Mouse (Mus musculus): Measurements from ENCODE around the gene Gm11037. TPM values are rescaled to one million over a fixed set of nuclear protein-coding genes. Genes with fewer than 3 reads are reported as not detected.

Gm11037 gene
- not detected in 2 replicates for polyA plus RNA-seq (2015; fragmentation: Nextera tagmentation; extraction: Ambion mirVana)

DNA sequence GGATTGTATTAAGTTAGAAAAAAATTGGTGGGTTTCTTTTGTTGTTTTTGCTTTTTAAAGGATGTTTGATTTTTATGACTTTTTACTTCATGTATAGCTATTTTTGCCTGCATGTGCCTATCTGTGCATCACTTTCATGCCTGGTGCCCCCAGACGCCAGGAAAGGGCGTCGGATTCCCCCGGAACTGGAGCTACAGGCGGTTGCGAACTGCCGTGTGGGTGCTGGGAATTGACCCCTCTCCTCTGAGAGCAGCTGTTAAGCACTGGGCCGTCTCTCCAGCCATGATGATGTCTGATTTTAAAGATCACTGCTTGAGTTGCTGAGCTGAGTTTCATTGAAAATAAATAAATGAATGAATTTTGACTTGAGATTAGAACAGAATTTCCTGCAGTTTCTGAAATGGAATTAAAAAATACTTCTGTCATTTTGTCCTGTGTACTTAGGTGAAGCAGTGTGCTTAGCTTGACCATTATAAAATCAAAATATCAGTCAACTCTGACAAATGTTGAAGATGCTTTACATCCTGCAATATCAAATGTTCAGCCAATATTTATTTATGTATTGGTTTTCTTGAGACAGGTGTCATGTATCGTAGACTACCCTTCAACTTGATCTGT is at the start of gene Gm11037:
TSS of gene Gm11037 (plus strand) at position 568 of the 618 bp plus-strand sequence.
- Histone ChIP-seq H3K36me3 (ENCODE audit: control insufficient read depth, insufficient read depth) (0 out of 2 replicates have a peak, but pooled peaks cover 2% of the 10 kb centered on the region), H3K4me2 (ENCODE audit: low read depth, low read length) (no peak within 1 kb of the TSS), H3K27ac (ENCODE audit: low read length) (peak within 1 kb of the TSS; percentile 66), H3K4me3 (ENCODE audit: low read length) (no peak within 1 kb of the TSS), H3K27me3 (ENCODE audit: control insufficient read depth, insufficient read depth, low read length) (no peaks in the 10 kb centered on the region; the same call in 1 of the 2 replicates), H3K9me3 (replicated peaks; ENCODE audit: control insufficient read depth, low read length) (no peaks in the 10 kb centered on the region), H3K9ac (ENCODE audit: low read length) (peak within 1 kb of the TSS; percentile 10; the same call in 1 of the 2 replicates), H3K4me1 (ENCODE audit: control insufficient read depth, insufficient read depth, low read length) (peaks cover 27% of the 10 kb centered on the region)
- no peak for ATAC-seq (replicated peaks; ENCODE audit: extremely low read depth, insufficient read depth, low FRiP score)
- WGBS = 77% methylated on average over 9 of the region's 9 CpGs

DNA sequence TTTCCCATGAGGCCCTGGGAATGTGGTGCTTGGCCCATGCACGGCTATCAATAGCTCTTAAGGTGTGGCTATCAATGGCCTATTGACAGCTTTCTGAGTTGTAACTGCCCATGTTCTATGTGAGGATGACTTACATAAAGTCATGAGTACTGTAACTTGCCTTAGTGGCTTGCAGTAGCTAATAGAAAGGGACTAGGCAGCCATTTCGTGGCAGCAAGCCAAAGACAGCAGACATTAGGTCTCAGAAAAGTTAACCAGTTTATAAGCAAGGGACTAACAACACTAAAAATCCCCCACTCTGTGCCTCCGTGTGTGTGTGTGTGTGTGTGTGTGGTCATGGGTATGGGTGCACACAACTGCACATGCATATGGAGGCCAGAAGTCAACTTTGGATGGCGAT is 49.1 kb upstream of the Gm11037 start:
- Histone ChIP-seq H3K27me3 (ENCODE audit: control insufficient read depth, insufficient read depth, low read length) (no peaks in the 10 kb centered on the region), H3K36me3 (ENCODE audit: control insufficient read depth, insufficient read depth) (no peaks in the 10 kb centered on the region), H3K27ac (ENCODE audit: low read length) (no peak overlapping the region), H3K9ac (ENCODE audit: low read length) (no peak overlapping the region), H3K4me2 (ENCODE audit: low read depth, low read length) (no peak overlapping the region), H3K4me3 (ENCODE audit: low read length) (no peak overlapping the region), H3K9me3 (replicated peaks; ENCODE audit: control insufficient read depth, low read length) (no peaks in the 10 kb centered on the region), H3K4me1 (ENCODE audit: control insufficient read depth, insufficient read depth, low read length) (no peaks in the 10 kb centered on the region)
- WGBS = 79% methylated on average over 4 of the region's 4 CpGs
- ATAC-seq (replicated peaks; ENCODE audit: extremely low read depth, insufficient read depth, low FRiP score) = no peak

DNA sequence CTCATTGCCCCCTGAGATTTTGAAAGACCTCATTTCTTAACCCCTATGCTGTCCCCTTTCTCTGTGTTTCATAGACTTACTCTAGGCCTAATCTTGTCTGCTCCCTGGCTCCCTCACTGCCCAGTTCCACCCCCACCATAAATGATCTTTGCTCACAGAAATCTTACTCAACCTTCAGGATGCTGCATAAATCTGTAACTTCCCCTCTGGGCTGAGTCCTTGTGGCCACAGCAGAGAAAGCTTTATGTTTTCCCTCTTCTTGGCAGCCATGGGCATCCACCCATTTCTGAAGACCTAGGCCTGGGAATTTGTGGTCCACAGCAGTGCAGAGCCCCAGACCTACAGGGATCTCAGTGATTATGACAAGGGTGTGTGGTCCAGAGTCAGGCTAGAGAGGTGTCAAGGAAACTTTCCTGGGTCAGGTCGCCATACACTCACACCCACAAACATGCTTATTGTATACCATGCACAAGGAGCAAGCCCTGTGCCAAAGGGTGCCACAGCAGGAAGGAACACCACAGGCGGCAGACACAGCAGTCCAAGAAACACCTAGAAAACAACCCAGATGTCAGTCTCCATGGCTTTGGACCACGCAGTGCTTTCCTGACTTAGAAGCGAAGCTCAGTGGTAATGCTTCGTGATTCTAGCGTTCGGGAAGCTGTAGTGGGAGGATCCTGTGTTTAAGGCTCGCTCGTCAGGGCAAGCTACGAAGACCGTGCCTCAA is 46.5 kb upstream of the Gm11037 start, which contains the start of gene Siglec1:
TSS of gene Siglec1 (minus strand) at position 99 of the 724 bp plus-strand sequence.
- 77% methylated on average over 11 of the region's 11 CpGs for WGBS
- no peak for ATAC-seq (replicated peaks; ENCODE audit: extremely low read depth, insufficient read depth, low FRiP score)
- Histone ChIP-seq H3K4me1 (ENCODE audit: control insufficient read depth, insufficient read depth, low read length) (no peaks in the 10 kb centered on the region), H3K27ac (ENCODE audit: low read length) (no peak within 1 kb of the TSS), H3K4me2 (ENCODE audit: low read depth, low read length) (no peak within 1 kb of the TSS), H3K9me3 (replicated peaks; ENCODE audit: control insufficient read depth, low read length) (no peaks in the 10 kb centered on the region), H3K4me3 (ENCODE audit: low read length) (no peak within 1 kb of the TSS), H3K27me3 (ENCODE audit: control insufficient read depth, insufficient read depth, low read length) (no peaks in the 10 kb centered on the region), H3K36me3 (ENCODE audit: control insufficient read depth, insufficient read depth) (no peaks in the 10 kb centered on the region), H3K9ac (ENCODE audit: low read length) (no peak within 1 kb of the TSS)

DNA sequence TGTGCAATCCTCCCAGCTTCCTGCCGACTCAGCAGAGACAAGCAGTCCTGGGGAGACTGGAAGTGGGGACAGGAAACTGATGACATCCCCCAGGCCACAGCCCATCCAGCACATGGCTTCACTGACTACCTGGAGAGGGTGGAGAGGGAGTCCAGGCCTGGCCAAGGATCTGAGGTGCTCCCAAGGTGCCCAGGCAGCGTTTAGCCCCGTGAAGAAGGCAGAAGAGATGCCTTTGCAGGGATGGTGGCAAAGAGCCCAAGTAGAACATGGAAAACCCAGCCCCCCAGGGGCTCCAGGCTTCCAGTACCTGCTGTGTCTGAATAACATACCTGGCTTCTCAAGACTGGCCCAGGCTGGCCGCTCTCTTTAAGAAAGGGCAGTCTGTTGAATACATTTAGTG is 44.7 kb upstream of the Gm11037 start:
- no peak for ATAC-seq (replicated peaks; ENCODE audit: extremely low read depth, insufficient read depth, low FRiP score)
- Histone ChIP-seq H3K27ac (ENCODE audit: low read length) (0 out of 2 replicates have a peak overlapping the region, but pooled peaks have one; percentile 7), H3K9ac (ENCODE audit: low read length) (no peak overlapping the region), H3K4me1 (ENCODE audit: control insufficient read depth, insufficient read depth, low read length) (no peaks in the 10 kb centered on the region), H3K4me2 (ENCODE audit: low read depth, low read length) (no peak overlapping the region), H3K4me3 (ENCODE audit: low read length) (no peak overlapping the region), H3K27me3 (ENCODE audit: control insufficient read depth, insufficient read depth, low read length) (no peaks in the 10 kb centered on the region), H3K9me3 (replicated peaks; ENCODE audit: control insufficient read depth, low read length) (no peaks in the 10 kb centered on the region), H3K36me3 (ENCODE audit: control insufficient read depth, insufficient read depth) (no peaks in the 10 kb centered on the region)
- 75% methylated on average over 4 of the region's 4 CpGs for WGBS

DNA sequence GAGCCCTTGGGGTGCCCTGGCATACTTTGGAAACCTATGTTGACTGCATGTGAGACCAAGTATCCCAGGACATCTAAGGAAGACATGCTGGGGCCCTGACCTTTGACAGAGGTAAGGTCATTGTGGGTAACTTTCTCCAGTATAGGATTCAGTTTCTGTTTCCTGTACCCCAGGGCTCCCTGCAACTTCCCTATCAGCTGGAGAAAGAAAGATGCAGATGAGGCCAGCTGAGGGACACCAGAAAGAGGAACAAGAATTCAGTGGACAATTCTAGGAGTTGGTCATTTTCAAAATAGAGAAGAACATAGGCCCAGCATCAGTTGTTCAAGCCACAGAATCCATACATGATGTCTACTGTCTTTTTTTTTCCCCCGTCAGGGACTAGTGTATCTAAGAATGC is 43.7 kb upstream of the Gm11037 start:
- H3K27me3 ChIP-seq (ENCODE audit: control insufficient read depth, insufficient read depth, low read length) = no peaks in the 10 kb centered on the region
- H3K36me3 ChIP-seq (ENCODE audit: control insufficient read depth, insufficient read depth) = no peaks in the 10 kb centered on the region
- WGBS = 92% methylated on average over 1 of the region's 1 CpGs
- no peak overlapping the region for H3K4me2 ChIP-seq (ENCODE audit: low read depth, low read length)
- no peak overlapping the region for H3K9ac ChIP-seq (ENCODE audit: low read length)
- H3K9me3 ChIP-seq (replicated peaks; ENCODE audit: control insufficient read depth, low read length) = no peaks in the 10 kb centered on the region
- no peak overlapping the region for H3K4me3 ChIP-seq (ENCODE audit: low read length)
- no peak for ATAC-seq (replicated peaks; ENCODE audit: extremely low read depth, insufficient read depth, low FRiP score)
- no peak overlapping the region for H3K27ac ChIP-seq (ENCODE audit: low read length)
- H3K4me1 ChIP-seq (ENCODE audit: control insufficient read depth, insufficient read depth, low read length) = no peaks in the 10 kb centered on the region

DNA sequence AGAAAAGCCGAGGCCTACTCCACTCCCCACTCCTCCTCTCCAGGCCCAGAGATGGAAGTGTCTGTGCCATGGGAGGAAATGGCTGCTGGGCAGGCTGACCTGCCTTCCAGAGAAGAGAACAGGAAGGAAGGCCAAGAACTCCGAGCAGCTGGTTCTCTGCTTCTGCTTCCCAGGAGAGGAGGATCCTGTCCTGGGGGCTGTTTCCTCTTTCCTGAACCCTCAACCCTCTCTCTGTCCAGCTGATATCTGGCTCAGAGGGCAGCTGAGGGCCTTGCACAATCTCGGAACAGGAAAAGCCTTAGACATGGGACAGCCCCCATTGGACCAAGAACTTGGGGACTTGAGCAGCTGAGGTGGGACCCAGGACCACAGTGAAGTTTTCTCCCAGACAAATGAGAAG is 42.4 kb upstream of the Gm11037 start:
- Histone ChIP-seq H3K4me1 (ENCODE audit: control insufficient read depth, insufficient read depth, low read length) (peaks cover 1% of the 10 kb centered on the region), H3K9ac (ENCODE audit: low read length) (no peak overlapping the region), H3K4me3 (ENCODE audit: low read length) (no peak overlapping the region), H3K4me2 (ENCODE audit: low read depth, low read length) (no peak overlapping the region), H3K27me3 (ENCODE audit: control insufficient read depth, insufficient read depth, low read length) (no peaks in the 10 kb centered on the region), H3K36me3 (ENCODE audit: control insufficient read depth, insufficient read depth) (no peaks in the 10 kb centered on the region), H3K27ac (ENCODE audit: low read length) (peak overlapping the region; percentile 35), H3K9me3 (replicated peaks; ENCODE audit: control insufficient read depth, low read length) (no peaks in the 10 kb centered on the region)
- ATAC-seq (replicated peaks; ENCODE audit: extremely low read depth, insufficient read depth, low FRiP score) = no peak
- WGBS = 58% methylated on average over 3 of the region's 3 CpGs

DNA sequence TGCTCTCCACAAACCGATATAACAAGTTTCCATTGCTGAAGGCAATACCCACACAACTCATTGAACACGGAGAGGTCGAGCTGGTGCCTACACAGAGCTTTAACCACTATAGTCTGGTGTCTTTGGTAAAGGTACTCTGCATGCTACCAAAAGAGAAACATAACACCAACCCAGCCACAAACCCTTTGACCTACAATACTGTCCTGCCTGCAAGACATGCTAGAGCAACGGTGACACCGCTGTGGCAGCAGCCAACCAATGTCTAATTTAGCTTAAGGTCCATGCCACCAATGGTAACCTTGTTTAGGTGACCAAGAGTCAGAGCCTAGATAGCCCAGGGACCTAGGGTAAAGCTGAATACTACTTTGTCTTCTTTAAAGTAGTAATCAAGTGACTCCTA is 39.7 kb upstream of the Gm11037 start:
- 81% methylated on average over 5 of the region's 5 CpGs for WGBS
- Histone ChIP-seq H3K27ac (ENCODE audit: low read length) (no peak overlapping the region), H3K4me1 (ENCODE audit: control insufficient read depth, insufficient read depth, low read length) (peaks cover 10% of the 10 kb centered on the region), H3K9ac (ENCODE audit: low read length) (no peak overlapping the region), H3K9me3 (replicated peaks; ENCODE audit: control insufficient read depth, low read length) (no peaks in the 10 kb centered on the region), H3K4me3 (ENCODE audit: low read length) (no peak overlapping the region), H3K4me2 (ENCODE audit: low read depth, low read length) (no peak overlapping the region), H3K36me3 (ENCODE audit: control insufficient read depth, insufficient read depth) (no peaks in the 10 kb centered on the region), H3K27me3 (ENCODE audit: control insufficient read depth, insufficient read depth, low read length) (no peaks in the 10 kb centered on the region)
- no peak for ATAC-seq (replicated peaks; ENCODE audit: extremely low read depth, insufficient read depth, low FRiP score)

DNA sequence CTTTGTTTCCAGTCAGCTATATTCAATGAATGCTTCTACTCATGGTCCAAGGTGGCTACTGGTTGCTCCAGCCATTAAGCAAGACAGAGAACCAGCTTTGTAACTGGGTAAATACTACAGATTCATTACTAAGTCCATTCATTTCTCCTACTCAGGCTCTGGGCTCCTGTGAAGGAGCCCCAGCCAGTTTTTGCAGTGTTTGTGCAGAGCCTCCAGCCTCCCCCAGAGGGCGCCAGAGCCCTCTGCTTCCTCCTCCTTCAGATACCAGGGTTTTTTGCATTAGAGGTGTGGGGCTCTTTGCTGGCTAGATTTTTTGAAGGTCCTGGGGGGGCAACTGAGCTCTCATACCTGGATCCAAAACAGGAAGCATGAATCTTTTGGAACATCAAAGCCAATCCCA is 38.5 kb upstream of the Gm11037 start:
- Histone ChIP-seq H3K9ac (ENCODE audit: low read length) (no peak overlapping the region), H3K27ac (ENCODE audit: low read length) (no peak overlapping the region), H3K4me2 (ENCODE audit: low read depth, low read length) (no peak overlapping the region), H3K36me3 (ENCODE audit: control insufficient read depth, insufficient read depth) (no peaks in the 10 kb centered on the region), H3K4me1 (ENCODE audit: control insufficient read depth, insufficient read depth, low read length) (peaks cover 10% of the 10 kb centered on the region), H3K27me3 (ENCODE audit: control insufficient read depth, insufficient read depth, low read length) (no peaks in the 10 kb centered on the region), H3K4me3 (ENCODE audit: low read length) (no peak overlapping the region), H3K9me3 (replicated peaks; ENCODE audit: control insufficient read depth, low read length) (no peaks in the 10 kb centered on the region)
- no peak for ATAC-seq (replicated peaks; ENCODE audit: extremely low read depth, insufficient read depth, low FRiP score)
- WGBS = 0% methylated on average over 1 of the region's 1 CpGs

DNA sequence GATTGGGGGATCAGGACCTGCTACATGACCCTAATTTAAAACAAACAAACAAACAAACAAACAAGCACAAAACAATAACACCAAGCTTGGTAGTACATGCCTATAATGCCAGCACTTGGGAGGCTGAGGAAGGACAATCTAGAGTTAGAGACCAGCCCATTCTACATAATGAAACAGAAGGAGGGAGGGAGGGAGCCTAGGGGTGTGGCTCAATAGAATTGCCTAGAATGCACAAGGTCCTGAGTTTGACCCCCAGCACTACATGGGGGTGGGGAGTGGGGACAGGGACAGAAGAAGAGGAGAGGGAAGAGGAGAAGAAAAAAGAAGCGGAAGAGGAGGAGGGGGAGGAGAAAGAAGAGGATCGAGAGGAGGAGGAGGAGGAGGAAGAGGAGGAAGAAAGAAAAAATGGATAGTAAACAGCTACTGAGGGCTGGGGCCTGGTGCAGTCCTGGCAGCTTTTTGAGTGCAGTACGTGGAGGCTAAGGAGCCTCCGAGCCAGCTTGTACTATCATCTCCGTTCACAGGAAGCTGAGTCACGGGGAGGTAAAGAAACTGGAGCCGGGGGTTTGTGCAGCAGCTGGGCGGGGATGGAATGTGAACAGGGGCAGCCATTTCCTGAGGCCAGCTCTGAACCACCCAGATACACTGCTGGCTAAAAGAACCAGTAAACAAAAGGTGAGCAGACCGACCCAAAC is 37.0 kb upstream of the Gm11037 start:
- Histone ChIP-seq H3K27ac (ENCODE audit: low read length) (peak overlapping the region; percentile 79), H3K4me3 (ENCODE audit: low read length) (no peak overlapping the region), H3K36me3 (ENCODE audit: control insufficient read depth, insufficient read depth) (no peaks in the 10 kb centered on the region), H3K27me3 (ENCODE audit: control insufficient read depth, insufficient read depth, low read length) (no peaks in the 10 kb centered on the region), H3K9me3 (replicated peaks; ENCODE audit: control insufficient read depth, low read length) (no peaks in the 10 kb centered on the region), H3K4me2 (ENCODE audit: low read depth, low read length) (peak overlapping the region; percentile 36), H3K9ac (ENCODE audit: low read length) (peak overlapping the region; percentile 26), H3K4me1 (ENCODE audit: control insufficient read depth, insufficient read depth, low read length) (peaks cover 10% of the 10 kb centered on the region)
- WGBS = 20% methylated on average over 9 of the region's 9 CpGs
- ATAC-seq (replicated peaks; ENCODE audit: extremely low read depth, insufficient read depth, low FRiP score) = peak; percentile 85
